Mouse (Mus musculus) fibroblast of lung, adult 2 months (primary cell): ENCODE results near the gene Ergic1.

Experiments used
- DNase-seq: peaks from one replicate; pipeline ENCODE4 v3.0.0-alpha.2; 2011; ENCODE audit warnings: low read depth

The Ergic1 gene

GRCm38 (mm10) chr17:26537722-26538471, 23.4 kb upstream of the Ergic1 start:
- DNase-seq: no peak

DNA sequence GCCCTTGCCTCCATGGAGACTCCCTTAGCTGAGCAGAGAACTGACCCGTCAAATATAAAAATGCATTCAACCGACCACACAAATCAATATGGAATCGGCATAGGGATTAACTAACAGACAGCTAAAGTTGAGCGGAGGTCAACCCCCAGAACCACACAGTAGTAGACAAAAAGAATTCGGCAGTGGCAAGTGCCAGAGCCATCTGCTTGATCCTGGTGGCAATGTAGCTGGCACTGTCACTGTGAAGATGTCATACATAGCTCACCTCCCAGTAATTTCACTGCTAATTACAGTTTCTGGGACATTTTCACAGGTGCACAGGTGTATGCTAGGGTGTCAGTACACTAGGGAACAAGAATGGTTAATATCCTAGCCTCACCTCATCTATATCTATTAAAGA, 21.2 kb upstream of the Ergic1 start:
- no peak for DNase-seq

DNA sequence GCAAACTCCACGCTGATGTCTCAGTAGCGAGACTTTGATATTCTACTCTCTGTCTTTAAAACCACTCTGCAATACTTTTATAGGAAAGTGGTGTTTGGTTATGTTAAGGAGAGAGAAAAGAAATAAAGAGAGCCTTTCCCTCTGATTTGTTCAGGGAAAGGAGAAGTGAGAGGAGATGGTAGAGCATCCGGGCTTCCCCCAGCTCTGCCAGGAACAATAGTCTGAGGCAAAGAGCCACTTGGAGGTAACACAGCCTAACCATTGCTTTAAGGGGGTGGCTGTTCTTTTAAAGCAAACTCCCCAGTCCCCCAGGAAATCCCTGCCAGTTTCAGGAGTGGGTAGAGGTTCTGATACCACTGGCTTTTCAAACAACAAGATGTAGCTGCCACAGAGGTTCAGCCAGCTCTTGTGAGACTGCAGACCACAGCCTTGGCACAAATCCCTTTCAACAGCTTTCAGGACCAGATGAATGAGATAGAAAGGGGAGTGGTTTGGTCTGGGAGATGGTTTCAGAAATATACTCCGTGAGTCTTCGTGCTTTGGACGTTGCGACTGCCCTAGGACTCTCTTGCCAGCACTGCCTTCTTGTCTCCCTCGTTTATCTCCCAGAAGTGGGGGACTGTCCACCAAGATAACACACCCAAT, 16.8 kb upstream of the Ergic1 start:
- DNase-seq: no peak

DNA sequence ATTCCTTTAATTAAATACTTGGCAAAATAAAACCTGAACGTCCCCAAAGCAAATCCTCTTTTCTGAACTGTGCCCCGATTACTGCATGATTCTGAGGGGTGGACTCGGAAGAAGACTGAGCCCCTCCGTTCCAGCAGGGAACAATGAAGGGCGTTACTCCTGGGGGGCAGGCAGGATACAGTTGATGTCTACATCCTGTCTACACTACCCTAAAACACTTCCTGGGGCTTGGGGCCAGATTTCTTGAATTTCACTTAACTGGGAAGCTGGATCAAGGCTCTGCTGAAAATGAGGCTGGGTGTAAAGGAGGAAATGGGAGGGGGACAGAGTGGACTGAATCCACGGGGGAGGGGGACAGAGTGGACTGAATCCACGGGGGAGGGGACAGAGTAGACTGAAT, 13.5 kb upstream of the Ergic1 start:
- DNase-seq: no peak

DNA sequence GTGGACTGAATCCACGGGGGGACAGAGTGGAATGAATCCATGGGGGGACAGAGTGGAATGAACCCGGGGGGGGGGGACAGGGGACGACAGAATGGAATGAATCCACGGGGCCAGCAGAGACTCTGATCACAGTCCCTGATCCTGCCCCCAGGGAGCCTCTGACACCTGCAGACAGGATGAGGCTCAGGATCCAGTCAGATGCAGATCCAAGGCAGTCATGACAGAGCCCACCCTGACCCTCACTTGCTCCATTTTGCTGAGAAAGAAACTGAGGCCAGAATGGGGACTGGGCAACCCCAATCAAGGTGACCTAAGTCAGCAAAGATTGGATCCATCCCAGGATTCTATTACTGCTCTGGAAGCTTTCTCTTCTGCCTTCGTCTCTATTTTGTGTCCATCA, 12.7 kb upstream of the Ergic1 start:
- no peak for DNase-seq

- no peak for DNase-seq
Observed at GRCm38 (mm10) chr17:26549148-26549809, 12.0 kb upstream of the Ergic1 start.

GRCm38 (mm10) chr17:26551104-26551503, 10.2 kb upstream of the Ergic1 start:
- no peak for DNase-seq

GRCm38 (mm10) chr17:26553033-26553432, 8.3 kb upstream of the Ergic1 start:
- DNase-seq: no peak

- DNase-seq: no peak
Observed at GRCm38 (mm10) chr17:26560526-26561289, 581 bp upstream of the Ergic1 start.

DNA sequence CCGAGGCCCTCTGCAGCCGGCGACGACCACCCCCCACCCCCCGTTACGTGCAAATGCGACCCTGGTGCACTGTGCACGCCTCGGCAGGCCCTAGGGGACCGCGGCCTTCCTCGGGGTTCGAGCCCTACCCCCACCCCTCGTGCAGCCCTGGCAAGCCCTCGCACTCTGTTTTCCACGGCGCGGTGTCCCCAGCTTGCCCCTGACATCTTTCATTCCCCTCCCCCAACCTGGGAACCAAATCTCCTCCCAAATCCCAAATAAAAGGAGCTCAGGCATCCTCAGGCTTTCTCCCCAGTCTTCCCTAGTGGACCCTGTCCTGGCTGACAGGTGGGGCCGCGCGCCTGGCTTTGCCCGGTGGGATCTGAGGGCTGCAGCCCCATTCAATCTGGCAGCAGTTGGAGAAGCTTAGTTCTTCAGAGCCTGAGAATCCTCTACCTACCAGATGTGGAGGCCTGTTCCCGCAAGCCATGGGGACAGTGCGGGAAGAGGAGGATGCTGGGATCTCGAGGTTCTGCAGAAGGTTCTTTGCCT, 427 bp downstream of the Ergic1 start, which contains the start of gene Dusp1:
TSS of gene Dusp1 (minus strand) at position 478 of the 531 bp plus-strand sequence.
- no peak for DNase-seq

- no peak for DNase-seq
Observed at GRCm38 (mm10) chr17:26562292-26562691, 1.0 kb downstream of the Ergic1 start.

DNA sequence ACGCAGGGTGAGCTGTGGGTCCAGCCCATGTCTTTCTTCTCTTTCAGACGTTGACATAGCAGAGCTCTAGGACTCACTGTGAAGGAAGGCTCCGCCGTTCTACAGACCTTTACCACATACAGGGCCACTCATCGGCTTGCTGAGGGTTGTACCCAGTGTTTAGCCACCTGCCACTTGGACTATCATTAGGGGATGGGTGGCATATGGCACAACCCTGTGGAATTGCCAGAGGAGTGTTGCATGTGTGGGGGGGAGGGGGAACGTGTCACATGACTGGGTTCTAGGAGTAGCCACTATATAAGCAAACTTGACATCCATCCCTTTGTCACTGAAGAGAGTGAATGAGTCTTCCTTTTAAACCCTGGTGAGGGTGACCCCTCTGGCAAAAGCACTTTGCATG, 2.2 kb downstream of the Ergic1 start:
- no peak for DNase-seq

- DNase-seq: no peak
Observed at GRCm38 (mm10) chr17:26564439-26564838, 3.1 kb downstream of the Ergic1 start.

GRCm38 (mm10) chr17:26567142-26567817, 6.0 kb downstream of the Ergic1 start:
- no peak for DNase-seq

DNA sequence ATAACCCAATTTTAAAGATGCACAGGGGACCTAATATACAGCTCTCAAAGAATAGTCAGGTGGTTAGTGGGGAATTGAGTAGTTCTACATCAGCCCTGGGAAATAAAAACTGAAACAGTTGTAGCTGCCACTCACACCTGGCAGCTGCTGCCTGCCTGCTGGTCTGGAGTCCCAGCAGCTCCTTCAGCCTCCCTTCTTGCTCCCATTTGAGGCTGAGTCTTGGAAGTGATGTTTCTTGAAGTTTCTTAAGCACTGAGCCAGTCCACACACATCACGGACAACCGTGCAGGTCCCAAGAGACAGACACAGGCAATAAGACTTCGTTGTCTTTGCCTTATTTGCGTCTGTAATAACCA, 6.5 kb downstream of the Ergic1 start:
- no peak for DNase-seq

DNA sequence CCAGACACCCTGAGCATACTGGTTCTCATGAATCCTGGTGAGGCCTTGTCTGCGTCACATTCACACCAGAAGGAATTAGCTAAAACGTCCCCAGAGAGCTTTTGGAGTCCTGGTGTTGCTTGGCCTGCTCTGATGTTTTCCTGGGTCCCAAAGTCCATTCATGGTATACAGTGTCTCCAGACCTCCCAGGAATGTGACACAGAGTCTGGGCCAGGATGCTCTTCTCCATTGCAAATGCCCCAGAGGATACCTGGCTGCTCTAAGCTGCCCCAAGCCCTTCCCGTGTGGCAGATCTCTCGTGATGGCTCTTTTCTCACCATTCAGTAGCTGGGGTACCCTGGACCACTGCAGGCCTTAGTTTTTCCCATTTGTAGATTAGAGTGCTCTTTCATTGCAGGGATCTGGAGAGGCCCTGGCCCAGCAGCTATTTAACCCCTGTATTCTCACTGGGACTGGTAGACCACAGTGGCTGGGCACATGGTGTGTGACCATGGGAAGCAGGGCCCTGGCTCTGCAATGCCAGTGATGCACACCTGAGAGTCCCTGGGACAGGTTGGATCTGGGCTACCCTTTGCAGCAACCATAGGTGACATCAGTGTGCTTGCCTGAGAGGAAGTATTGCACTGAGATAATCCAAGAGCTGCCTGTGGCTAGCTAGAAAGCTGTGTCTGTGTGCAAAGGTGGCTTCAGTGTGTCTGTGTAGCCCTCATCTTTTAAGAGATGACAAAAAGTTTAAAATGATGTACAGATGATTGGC, 8.5 kb downstream of the Ergic1 start:
- DNase-seq: no peak

DNA sequence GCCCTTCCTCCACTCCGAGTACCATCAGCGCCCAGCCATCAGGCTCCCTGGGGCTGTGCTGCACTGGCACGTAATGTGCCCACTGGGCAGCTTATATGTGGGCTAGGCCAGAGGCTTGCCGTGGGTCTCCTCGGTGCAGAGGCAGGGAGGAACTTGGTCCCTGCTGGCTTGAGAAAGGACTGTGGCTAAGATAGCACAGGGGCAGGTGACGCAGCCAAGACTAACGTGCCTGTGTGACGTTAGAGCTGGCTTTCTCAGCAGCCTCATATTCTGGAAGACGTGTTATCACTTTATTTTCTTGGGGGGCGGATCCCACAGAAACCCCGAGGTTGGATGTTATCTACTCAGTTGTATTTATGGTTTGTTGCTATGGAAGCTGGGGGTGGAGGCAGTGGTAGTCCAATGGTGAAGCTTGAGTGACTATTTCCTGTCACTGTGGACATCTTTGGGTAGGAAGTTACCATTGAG, 9.4 kb downstream of the Ergic1 start:
- no peak for DNase-seq

- DNase-seq: no peak
Observed at GRCm38 (mm10) chr17:26571377-26571776, 10.1 kb downstream of the Ergic1 start.

- no peak for DNase-seq
Observed at GRCm38 (mm10) chr17:26572265-26572664, 11.0 kb downstream of the Ergic1 start.

DNA sequence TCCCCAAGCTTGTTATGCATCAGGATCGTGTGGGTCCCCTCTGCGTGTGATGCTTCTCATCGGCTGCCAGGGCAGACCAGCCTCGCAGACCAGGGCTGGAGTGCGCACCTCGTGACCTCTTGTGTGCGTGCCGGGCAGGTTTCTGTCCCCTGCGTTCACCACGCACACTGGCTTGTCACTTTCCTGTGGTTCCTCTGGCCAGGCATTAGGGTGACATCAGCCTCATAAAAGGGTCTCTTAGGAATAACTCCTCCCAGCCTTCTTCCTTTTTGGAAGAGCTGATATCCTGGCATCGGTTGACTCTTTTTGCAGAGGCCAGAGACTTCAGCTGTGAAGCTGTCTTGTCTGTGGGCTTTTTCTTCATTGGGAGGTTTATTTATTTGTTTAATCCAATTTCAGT, 12.8 kb downstream of the Ergic1 start:
- DNase-seq: no peak

- no peak for DNase-seq
Observed at GRCm38 (mm10) chr17:26574701-26575100, 13.4 kb downstream of the Ergic1 start.
